ENCODE assay signal across 17 mouse cellular contexts in the genomic region with DNA sequence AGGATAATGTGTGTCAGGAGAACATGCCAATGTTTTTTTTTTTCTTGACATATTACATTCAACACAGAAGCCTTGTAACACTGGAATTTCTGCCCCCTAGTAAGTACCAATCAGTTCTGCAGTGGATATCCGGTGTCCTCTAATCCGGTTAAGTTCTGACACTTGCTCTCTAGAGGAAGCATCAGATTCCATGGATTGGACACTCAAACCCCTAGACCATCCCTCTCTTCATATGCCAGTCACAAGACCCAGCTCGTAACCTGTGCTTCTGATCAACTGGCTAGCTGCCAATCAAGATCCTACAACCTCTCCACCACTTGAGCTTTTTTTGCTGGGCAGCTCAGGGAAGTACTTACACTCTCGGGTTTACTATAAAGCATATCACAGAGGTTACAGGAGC. TPM values are rescaled to one million over a fixed set of nuclear protein-coding genes. Genes with fewer than 3 reads are reported as not detected.
A peak's percentile ranks its signal among the peaks of the same experiment; 100 is the strongest.
DNase-seq lines count a peak whose midpoint lies in the region; ATAC-seq lines count a peak whose summit lies in the region.
"Had no signal": no experiment of that assay in that cellular context is flagged by ENCODE, and none has a peak within 500 bp of the region (broad histone marks: within the 10 kb centered on the region; RNA-seq: fewer than 3 reads in every experiment).

No protein-coding gene starts in this region.

- no peaks in the 10 kb centered on the region for H3K27me3 ChIP-seq in embryonic facial prominence, embryonic 14.5 days (replicated peaks; ENCODE audit: control insufficient read depth, insufficient read depth, low read length)
- peaks cover 5% of the 10 kb centered on the region for H3K27me3 ChIP-seq in embryonic facial prominence, embryonic 10.5 days (replicated peaks; ENCODE audit: low read depth, poor library complexity, severe bottlenecking)
- H3K27me3 ChIP-seq in kidney, embryonic 16.5 days (ENCODE audit: insufficient read depth, low read length): no peaks in the 10 kb centered on the region
- no peaks in the 10 kb centered on the region for H3K27me3 ChIP-seq in neural tube, embryonic 13.5 days
- no peaks in the 10 kb centered on the region for H3K27me3 ChIP-seq in splenic B cell, adult 2 months (ENCODE audit: control insufficient read depth, insufficient read depth, low read length, poor library complexity, severe bottlenecking)
- H3K27me3 ChIP-seq: Patski had no signal

- peaks cover 8% of the 10 kb centered on the region; the same call in 1 of the 2 replicates for H3K4me1 ChIP-seq in embryonic facial prominence, embryonic 14.5 days (ENCODE audit: control insufficient read depth, insufficient read depth, low read length)
- H3K4me1 ChIP-seq in embryonic facial prominence, embryonic 10.5 days: peaks cover 36% of the 10 kb centered on the region
- peaks cover 11% of the 10 kb centered on the region; the same call in 1 of the 2 replicates for H3K4me1 ChIP-seq in kidney, embryonic 16.5 days (ENCODE audit: insufficient read depth, low read length)
- peaks cover 39% of the 10 kb centered on the region for H3K4me1 ChIP-seq in neural tube, embryonic 13.5 days (replicated peaks)

- H3K27ac ChIP-seq in embryonic facial prominence, embryonic 14.5 days (replicated peaks; ENCODE audit: low read depth, low read length): no peak overlapping the region
- no peak overlapping the region for H3K27ac ChIP-seq in embryonic facial prominence, embryonic 10.5 days (replicated peaks)
- peak overlapping the region; percentile 49; the same call in 1 of the 2 replicates for H3K27ac ChIP-seq in kidney, embryonic 16.5 days (ENCODE audit: low read length)
- H3K27ac ChIP-seq in neural tube, embryonic 13.5 days (replicated peaks): peak overlapping the region; percentile 38; the same call in 1 of the 2 replicates
- H3K27ac ChIP-seq: limb, embryonic 13.5 days had no signal

- no peak overlapping the region for H3K4me3 ChIP-seq in embryonic facial prominence, embryonic 14.5 days (ENCODE audit: low read depth, low read length)
- no peak overlapping the region for H3K4me3 ChIP-seq in embryonic facial prominence, embryonic 10.5 days
- no peak overlapping the region for H3K4me3 ChIP-seq in kidney, embryonic 16.5 days (ENCODE audit: low read length)
- H3K4me3 ChIP-seq in neural tube, embryonic 13.5 days: no peak overlapping the region
- H3K4me3 ChIP-seq: limb, embryonic 13.5 days had no signal

- H3K9ac ChIP-seq in embryonic facial prominence, embryonic 14.5 days (ENCODE audit: low read depth, low read length): no peak overlapping the region
- H3K9ac ChIP-seq in kidney, embryonic 16.5 days (replicated peaks; ENCODE audit: low read length): no peak overlapping the region
- no peak overlapping the region for H3K9ac ChIP-seq in neural tube, embryonic 13.5 days
- H3K9ac ChIP-seq: forebrain, postnatal 0 days; limb, embryonic 13.5 days had no signal

- peak; percentile 16 for DNase-seq in embryonic facial prominence, embryonic 14.5 days (ENCODE audit: low spot score)
- DNase-seq in embryonic facial prominence, embryonic 10.5 days (ENCODE audit: low spot score): no peak
- DNase-seq in kidney, postnatal 4 days: no peak
- DNase-seq in neural tube, embryonic 10.5 days (ENCODE audit: extremely low spot score, low spot score): no peak
- peak; percentile 38 for DNase-seq in splenic B cell, adult 2 months (ENCODE audit: low read depth, low spot score)
- DNase-seq in gastrocnemius, postnatal 25 days: no peak
- DNase-seq: cerebellum, adult 8-10 months; forebrain, postnatal 0 days; gastrocnemius, postnatal 10 days; kidney, postnatal 36 days; layer of hippocampus, postnatal 36 days had no signal

- H3K36me3 ChIP-seq in embryonic facial prominence, embryonic 14.5 days (ENCODE audit: control insufficient read depth, insufficient read depth, low read length): no peaks in the 10 kb centered on the region
- no peaks in the 10 kb centered on the region for H3K36me3 ChIP-seq in embryonic facial prominence, embryonic 10.5 days (replicated peaks)
- no peaks in the 10 kb centered on the region for H3K36me3 ChIP-seq in kidney, embryonic 16.5 days (ENCODE audit: insufficient read depth, low read length)
- no peaks in the 10 kb centered on the region for H3K36me3 ChIP-seq in neural tube, embryonic 13.5 days
- H3K36me3 ChIP-seq in splenic B cell, adult 2 months (ENCODE audit: control insufficient read depth, insufficient read depth, low read length, poor library complexity, severe bottlenecking): no peaks in the 10 kb centered on the region; the same call in none of the 2 replicates
- H3K36me3 ChIP-seq: limb, embryonic 13.5 days had no signal

- H3K4me2 ChIP-seq in embryonic facial prominence, embryonic 14.5 days (ENCODE audit: low read depth, low read length): no peak overlapping the region
- no peak overlapping the region for H3K4me2 ChIP-seq in kidney, embryonic 16.5 days (replicated peaks; ENCODE audit: low read depth, low read length)
- no peak overlapping the region for H3K4me2 ChIP-seq in neural tube, embryonic 13.5 days

- no peak for ATAC-seq in embryonic facial prominence, embryonic 14.5 days (ENCODE audit: low read depth)
- ATAC-seq in kidney, embryonic 16.5 days (ENCODE audit: low FRiP score, low TSS enrichment): no peak
- ATAC-seq in neural tube, embryonic 13.5 days (ENCODE audit: low read depth): no peak
- ATAC-seq: forebrain, postnatal 0 days; intestine, postnatal 0 days; midbrain, embryonic 16.5 days; Patski had no signal

- no peaks in the 10 kb centered on the region for H3K9me3 ChIP-seq in embryonic facial prominence, embryonic 14.5 days (ENCODE audit: control insufficient read depth, low read length)
- no peaks in the 10 kb centered on the region for H3K9me3 ChIP-seq in embryonic facial prominence, embryonic 10.5 days
- H3K9me3 ChIP-seq in kidney, embryonic 16.5 days (ENCODE audit: low read length): no peaks in the 10 kb centered on the region
- no peaks in the 10 kb centered on the region for H3K9me3 ChIP-seq in neural tube, embryonic 13.5 days
- H3K9me3 ChIP-seq: limb, embryonic 13.5 days had no signal

- 63% methylated on average over 4 of the region's 4 CpGs for WGBS in embryonic facial prominence, embryonic 14.5 days
- 71% methylated on average over 4 of the region's 4 CpGs for WGBS in embryonic facial prominence, embryonic 10.5 days
- WGBS in kidney, embryonic 16.5 days: 81% methylated on average over 4 of the region's 4 CpGs
- 87% methylated on average over 4 of the region's 4 CpGs for WGBS in neural tube, embryonic 13.5 days

RNA-seq across cellular contexts. Expression of gene Rassf2, which starts 8.4 kb away (rescaled TPM):
- 23.0 and 23.1 TPM in 2 replicates for polyA plus RNA-seq in embryonic facial prominence, embryonic 14.5 days (2014; fragmentation: Nextera tagmentation; extraction: Ambion mirVana)
- polyA plus RNA-seq in embryonic facial prominence, embryonic 10.5 days (2016; fragmentation: Nextera tagmentation; extraction: Ambion mirVana): 10.6 and 14.2 TPM in 2 replicates
- 8.1 and 9.1 TPM in 2 replicates for polyA plus RNA-seq in kidney, embryonic 16.5 days (2015; fragmentation: Nextera tagmentation; extraction: Ambion mirVana)
- polyA plus RNA-seq in neural tube, embryonic 13.5 days (2015; fragmentation: Nextera tagmentation; extraction: Ambion mirVana): 23.4 and 24.8 TPM in 2 replicates
- total RNA-seq in gastrocnemius, postnatal 25 days (2021): 1 to 10 TPM; 5.7 to 6.8 TPM

Comparison
In these comparisons a context has a peak if more than half of its experiments do, and no peak if none do; other contexts are left out.
1. DNase-seq: peak in embryonic facial prominence, embryonic 14.5 days (single experiment) and splenic B cell, adult 2 months (single experiment); none in embryonic facial prominence, embryonic 10.5 days (single experiment), kidney, postnatal 4 days (0 of 2), neural tube, embryonic 10.5 days (single experiment) and gastrocnemius, postnatal 25 days (single experiment).
2. H3K27ac ChIP-seq: peak in kidney, embryonic 16.5 days (single experiment) and neural tube, embryonic 13.5 days (single experiment); none in embryonic facial prominence, embryonic 14.5 days (single experiment) and embryonic facial prominence, embryonic 10.5 days (single experiment).